Mouse (Mus musculus) liver, adult (tissue): Measurements from ENCODE around the gene H3f3a.

Source experiments
- GATA4 ChIP-seq: IDR thresholded peaks from 2 replicates; pipeline ENCODE4 v1.6.1; 2014; ENCODE audit warnings: mild to moderate bottlenecking, low read length; ENCODE audit not compliant: insufficient replicate concordance

The H3f3a gene

GRCm38 (mm10) chr1:180830588-180831346 is 17.0 kb upstream of the H3f3a start:
- no peak for TF ChIP-seq GATA4

- TF ChIP-seq GATA4: no peak
Observed at GRCm38 (mm10) chr1:180830175-180830574, 16.4 kb upstream of the H3f3a start.

- TF ChIP-seq GATA4: no peak
Observed at GRCm38 (mm10) chr1:180829775-180830174, 16.0 kb upstream of the H3f3a start.

- TF ChIP-seq GATA4: no peak
Observed at GRCm38 (mm10) chr1:180826634-180827033, 12.9 kb upstream of the H3f3a start.

- no peak for TF ChIP-seq GATA4
Observed at GRCm38 (mm10) chr1:180824721-180825120, 11.0 kb upstream of the H3f3a start.

GRCm38 (mm10) chr1:180823716-180824115 is 10.0 kb upstream of the H3f3a start:
- TF ChIP-seq GATA4: no peak

- TF ChIP-seq GATA4: no peak
Observed at GRCm38 (mm10) chr1:180822276-180822675, 8.5 kb upstream of the H3f3a start.

GRCm38 (mm10) chr1:180821101-180821500 is 7.4 kb upstream of the H3f3a start:
- no peak for TF ChIP-seq GATA4

GRCm38 (mm10) chr1:180818000-180818399 is 4.3 kb upstream of the H3f3a start:
- no peak for TF ChIP-seq GATA4

- no peak for TF ChIP-seq GATA4
Observed at GRCm38 (mm10) chr1:180815371-180816024, 1.8 kb upstream of the H3f3a start.

- TF ChIP-seq GATA4: no peak
Observed at GRCm38 (mm10) chr1:180813409-180813884, 296 bp downstream of the H3f3a start.

GRCm38 (mm10) chr1:180812463-180813408 is 1.0 kb downstream of the H3f3a start:
- TF ChIP-seq GATA4: no peak

GRCm38 (mm10) chr1:180811596-180812462 is 1.9 kb downstream of the H3f3a start:
- TF ChIP-seq GATA4: no peak

GRCm38 (mm10) chr1:180810976-180811375 is 2.8 kb downstream of the H3f3a start:
- no peak for TF ChIP-seq GATA4
